Mouse (Mus musculus) kidney, adult 9 months (tissue): Measurements from ENCODE around the gene Atp6v1e2.

Source experiments
- DNase-seq: peaks from one replicate; pipeline ENCODE4 v3.0.0; 2022

The Atp6v1e2 gene

GRCm38 (mm10) chr17:86913003-86913607, 34.6 kb downstream of the Atp6v1e2 start:
- no peak for DNase-seq

- no peak for DNase-seq
These were observed 36.4 kb downstream of the Atp6v1e2 start for GRCm38 (mm10) chr17:86911261-86911660.

- DNase-seq = no peak
These were observed 37.8 kb downstream of the Atp6v1e2 start for GRCm38 (mm10) chr17:86909733-86910495.

DNA sequence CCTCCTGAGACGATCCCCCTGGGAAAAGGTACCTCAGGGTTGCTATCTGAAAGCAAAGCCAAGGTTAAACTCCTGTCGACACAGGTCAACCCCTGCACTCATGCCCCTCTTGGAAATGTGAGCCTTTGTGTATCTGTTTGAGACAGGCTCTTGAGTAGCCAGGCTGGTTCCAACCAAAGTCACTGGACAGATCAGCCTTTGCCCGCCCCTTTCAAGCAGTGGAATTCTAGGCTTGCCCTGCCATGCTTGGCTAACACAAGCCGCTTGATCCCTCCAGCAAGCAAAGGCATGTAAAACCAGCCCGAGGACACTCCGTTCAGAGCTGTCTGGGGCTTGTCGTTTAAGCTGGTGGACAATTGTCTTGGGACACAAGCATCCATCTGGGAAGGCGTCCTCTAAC, 39.4 kb downstream of the Atp6v1e2 start:
- DNase-seq = no peak

- no peak for DNase-seq
These were observed 40.6 kb downstream of the Atp6v1e2 start for GRCm38 (mm10) chr17:86907092-86907491.

- no peak for DNase-seq
These were observed 41.1 kb downstream of the Atp6v1e2 start for GRCm38 (mm10) chr17:86906601-86907000.

GRCm38 (mm10) chr17:86906136-86906461, 41.6 kb downstream of the Atp6v1e2 start:
- peak; percentile 85 for DNase-seq

- peak; percentile 19 for DNase-seq
These were observed 42.2 kb downstream of the Atp6v1e2 start for GRCm38 (mm10) chr17:86905297-86906135.

- no peak for DNase-seq
These were observed 43.5 kb downstream of the Atp6v1e2 start for GRCm38 (mm10) chr17:86904206-86904605.

GRCm38 (mm10) chr17:86903596-86903995, 44.1 kb downstream of the Atp6v1e2 start:
- no peak for DNase-seq

DNA sequence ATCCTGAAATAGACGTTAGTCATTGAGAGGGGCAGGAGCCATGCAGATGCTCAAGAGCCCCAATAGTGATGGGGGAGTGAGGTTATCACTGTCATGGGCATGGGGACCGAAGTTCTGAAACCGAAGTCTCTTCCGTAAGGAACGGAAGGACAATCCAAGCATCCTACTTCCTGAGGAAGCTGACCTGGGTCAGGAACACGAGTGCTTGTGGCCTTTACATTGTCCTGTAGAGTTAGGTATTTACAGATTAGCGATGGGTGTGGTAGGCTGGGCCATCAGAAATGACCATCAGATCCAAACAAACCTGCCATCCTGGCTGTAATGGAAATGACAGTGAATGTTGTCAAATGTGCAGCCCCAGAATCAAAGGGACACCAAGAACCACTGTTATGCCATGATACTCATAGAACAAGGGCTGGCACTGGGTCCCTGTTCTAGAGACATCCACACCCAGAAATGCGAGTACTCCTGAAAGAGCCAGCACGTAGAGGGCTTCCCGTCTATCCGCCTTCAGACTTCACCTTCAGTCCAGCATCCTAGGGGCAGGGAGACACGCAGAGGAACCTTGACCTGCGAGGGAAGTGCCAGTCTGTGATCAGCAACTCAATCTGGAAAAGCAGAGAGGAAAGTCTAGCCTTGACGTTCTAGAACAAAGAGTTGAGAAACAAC, 45.2 kb downstream of the Atp6v1e2 start:
- no peak for DNase-seq

- no peak for DNase-seq
These were observed 47.1 kb downstream of the Atp6v1e2 start for GRCm38 (mm10) chr17:86900564-86900963.

DNA sequence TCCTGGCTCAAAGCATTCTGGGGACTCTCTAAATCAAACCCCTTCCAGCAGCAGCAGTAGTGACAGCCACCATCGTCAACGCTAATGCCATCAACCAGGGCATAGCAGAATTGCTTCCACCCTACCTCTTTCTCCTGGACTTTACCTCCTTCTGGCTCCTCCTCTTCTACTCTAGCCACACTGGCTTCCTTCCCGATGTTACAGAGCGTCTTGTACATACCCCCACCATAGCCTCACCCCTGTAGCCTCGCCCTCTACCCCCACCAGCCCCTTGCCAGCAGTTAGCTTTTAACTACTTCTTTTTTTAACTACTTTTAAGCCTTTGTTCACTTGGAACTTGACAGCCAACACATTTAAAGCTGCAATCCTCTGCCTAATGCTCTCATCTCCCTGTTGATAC, 47.9 kb downstream of the Atp6v1e2 start:
- peak; percentile 62 for DNase-seq

GRCm38 (mm10) chr17:86897486-86898165, 50.1 kb downstream of the Atp6v1e2 start:
- no peak for DNase-seq

DNA sequence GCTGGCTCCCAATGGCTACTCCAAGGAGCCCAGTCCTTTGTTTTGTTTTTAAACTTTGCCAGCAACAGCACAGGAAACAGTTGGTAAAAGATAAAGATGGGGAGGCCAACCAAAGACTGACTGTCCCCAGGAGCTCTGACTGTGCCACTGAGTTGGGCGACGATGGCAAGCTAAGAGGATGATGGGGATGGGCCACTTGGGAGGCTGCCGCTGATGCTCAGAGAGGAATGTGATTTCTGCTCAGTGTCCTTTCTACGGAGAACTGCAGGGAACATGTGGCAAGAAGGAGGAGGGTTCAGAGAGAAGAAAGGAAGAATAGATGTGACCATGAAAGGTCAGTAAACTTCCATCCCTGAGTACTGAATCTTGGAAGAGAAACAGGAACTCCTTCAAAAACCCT, 52.5 kb downstream of the Atp6v1e2 start:
- DNase-seq = no peak
